Mouse (Mus musculus): ENCODE results near the gene Nrarp. TPM values are rescaled to one million over a fixed set of nuclear protein-coding genes. Genes with fewer than 3 reads are reported as not detected.
A peak's percentile ranks its signal among the peaks of the same experiment; 100 is the strongest.

Nrarp gene
- polyA plus RNA-seq, 1 experiment from 2014 or later: 63.9 TPM

DNA sequence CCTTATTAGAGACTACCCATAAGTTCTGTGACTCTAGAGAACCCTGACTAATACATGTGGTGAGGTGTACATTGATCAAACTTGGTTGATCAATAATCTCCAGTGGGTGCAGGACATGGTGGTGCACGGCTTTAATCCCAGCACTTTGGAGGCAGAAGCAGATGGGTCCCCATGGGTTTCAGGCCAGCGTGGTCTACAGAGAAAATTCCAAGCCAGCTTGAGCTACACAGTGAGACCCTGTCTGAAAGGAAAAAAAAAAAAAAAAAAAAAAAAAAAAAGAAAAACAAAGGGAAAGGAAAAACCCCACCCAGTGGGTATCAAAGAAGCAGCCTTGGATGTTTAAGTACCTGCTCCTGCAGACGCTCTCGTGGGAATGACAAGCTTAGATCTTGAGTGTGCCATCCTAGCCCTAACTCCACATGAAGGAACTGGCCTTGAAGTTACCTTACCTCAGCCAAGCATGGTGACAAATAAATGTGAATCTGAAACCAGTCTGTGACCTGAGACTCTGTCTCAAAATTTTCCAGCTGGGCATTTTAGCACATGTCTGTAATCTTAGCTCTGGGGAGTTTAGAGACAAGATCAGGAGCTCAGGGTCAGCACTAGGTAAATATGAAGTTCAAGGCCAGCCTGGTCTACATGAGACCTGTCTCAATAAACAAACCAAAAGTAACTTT, 29.1 kb upstream of the Nrarp start:
- 74% methylated on average over 4 of the region's 4 CpGs for WGBS
- Histone ChIP-seq H3K27ac (ENCODE audit: low read depth, low read length) (no peak overlapping the region), H3K9me3 (ENCODE audit: control insufficient read depth, low read length) (no peaks in the 10 kb centered on the region), H3K4me2 (no peak overlapping the region), H3K4me3 (ENCODE audit: low read depth, low read length) (no peak overlapping the region), H3K4me1 (ENCODE audit: control insufficient read depth, insufficient read depth, low read length) (no peaks in the 10 kb centered on the region), H3K9ac (ENCODE audit: low read length) (no peak overlapping the region), H3K27me3 (ENCODE audit: control insufficient read depth, insufficient read depth, low read length) (no peaks in the 10 kb centered on the region), H3K36me3 (ENCODE audit: control insufficient read depth, insufficient read depth, low read length) (no peaks in the 10 kb centered on the region)
- ATAC-seq (ENCODE audit: low FRiP score): no peak
- no peak for DNase-seq (ENCODE audit: low spot score, missing footprints)

DNA sequence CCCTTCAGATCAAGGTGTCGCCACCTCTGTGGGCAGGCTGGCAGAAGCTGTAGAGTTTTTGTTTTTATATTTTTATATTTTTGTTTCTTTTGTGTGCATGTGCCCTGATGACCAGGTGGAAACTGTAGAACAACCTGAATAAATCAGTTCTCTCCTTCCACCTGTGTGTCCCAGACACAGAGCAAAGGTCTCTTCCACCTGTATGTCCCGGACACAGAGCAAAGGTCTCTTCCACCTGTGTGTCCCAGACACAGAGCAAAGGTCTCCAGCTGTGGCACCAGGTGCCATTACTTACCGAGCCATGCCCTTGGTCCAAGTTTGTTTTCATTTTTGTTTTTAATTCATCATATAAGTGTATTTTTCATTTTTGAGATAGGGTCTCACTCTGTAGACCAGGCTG, 24.4 kb upstream of the Nrarp start:
- Histone ChIP-seq H3K36me3 (ENCODE audit: control insufficient read depth, insufficient read depth, low read length) (no peaks in the 10 kb centered on the region), H3K9ac (ENCODE audit: low read length) (no peak overlapping the region), H3K4me2 (no peak overlapping the region), H3K27ac (ENCODE audit: low read depth, low read length) (no peak overlapping the region), H3K9me3 (ENCODE audit: control insufficient read depth, low read length) (no peaks in the 10 kb centered on the region), H3K4me1 (ENCODE audit: control insufficient read depth, insufficient read depth, low read length) (no peaks in the 10 kb centered on the region), H3K27me3 (ENCODE audit: control insufficient read depth, insufficient read depth, low read length) (no peaks in the 10 kb centered on the region), H3K4me3 (ENCODE audit: low read depth, low read length) (no peak overlapping the region)
- 85% methylated on average over 3 of the region's 3 CpGs for WGBS
- ATAC-seq (ENCODE audit: low FRiP score): no peak
- DNase-seq (ENCODE audit: low spot score, missing footprints): no peak

DNA sequence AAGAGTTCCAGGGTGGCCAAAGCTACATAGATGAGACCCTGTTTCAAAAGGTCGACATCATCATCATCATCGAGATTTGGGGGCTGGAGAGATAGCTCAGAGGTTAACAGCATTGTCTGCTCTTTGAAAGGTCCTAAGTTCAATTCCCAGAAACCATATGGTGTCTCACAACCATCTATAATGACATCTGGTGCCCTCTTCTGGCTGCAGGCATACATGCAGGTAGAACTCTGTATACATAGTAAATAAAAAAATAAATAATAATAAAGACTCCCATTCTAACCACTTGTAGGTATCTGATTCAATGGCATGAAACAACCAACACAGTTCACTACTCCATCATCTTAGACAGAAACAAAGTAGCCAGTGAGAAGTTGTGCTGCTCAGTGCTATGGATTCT, 23.6 kb upstream of the Nrarp start:
- H3K9me3 ChIP-seq (ENCODE audit: control insufficient read depth, low read length): no peaks in the 10 kb centered on the region
- 48% methylated on average over 2 of the region's 2 CpGs for WGBS
- H3K27ac ChIP-seq (ENCODE audit: low read depth, low read length): no peak overlapping the region
- H3K9ac ChIP-seq (ENCODE audit: low read length): no peak overlapping the region
- H3K36me3 ChIP-seq (ENCODE audit: control insufficient read depth, insufficient read depth, low read length): no peaks in the 10 kb centered on the region
- DNase-seq (ENCODE audit: low spot score, missing footprints) (no peak), ATAC-seq (ENCODE audit: low FRiP score) (no peak)
- no peaks in the 10 kb centered on the region for H3K4me1 ChIP-seq (ENCODE audit: control insufficient read depth, insufficient read depth, low read length)
- H3K27me3 ChIP-seq (ENCODE audit: control insufficient read depth, insufficient read depth, low read length): no peaks in the 10 kb centered on the region
- no peak overlapping the region for H3K4me3 ChIP-seq (ENCODE audit: low read depth, low read length)
- no peak overlapping the region for H3K4me2 ChIP-seq

DNA sequence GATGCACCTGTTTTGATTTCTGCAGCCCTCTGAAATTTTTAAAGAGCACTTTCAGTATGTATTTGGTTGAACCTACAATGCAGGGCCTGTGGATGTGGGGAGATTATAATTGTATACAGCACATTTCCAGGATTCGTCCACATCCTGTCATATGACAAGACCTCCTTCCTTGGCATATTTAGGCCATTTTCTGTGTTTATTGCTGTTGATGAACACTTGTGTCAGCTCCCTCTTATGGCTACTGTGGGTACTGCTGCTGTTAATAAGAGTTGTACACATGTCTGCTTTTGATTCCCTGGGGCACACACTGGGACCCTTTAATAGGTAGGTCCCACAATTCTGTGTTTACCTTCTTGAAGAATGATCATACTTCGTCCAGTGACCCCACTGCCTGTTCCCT, 22.9 kb upstream of the Nrarp start:
- whole genome bisulfite sequencing: 49% methylated on average over 2 of the region's 2 CpGs
- H3K36me3 ChIP-seq (ENCODE audit: control insufficient read depth, insufficient read depth, low read length): no peaks in the 10 kb centered on the region

DNA sequence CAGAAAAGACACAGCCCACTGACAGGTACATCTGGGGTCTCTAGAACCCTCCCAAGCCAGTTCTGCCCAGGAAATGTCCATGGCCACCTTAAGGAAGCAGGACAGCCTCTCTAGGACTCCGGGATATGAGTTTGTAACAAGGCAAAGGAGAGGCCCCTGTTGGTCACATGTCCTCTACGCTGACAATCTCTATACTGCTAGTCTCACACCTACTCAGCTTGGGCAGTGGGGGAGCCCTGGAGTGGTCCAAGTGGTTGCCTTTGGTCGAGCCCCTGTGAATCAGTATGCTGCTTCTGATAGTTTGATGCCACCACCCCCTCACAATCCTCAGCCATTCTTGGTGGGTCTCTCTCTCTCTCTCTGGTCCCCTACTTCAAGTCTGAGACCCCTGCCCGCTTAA, 13.1 kb upstream of the Nrarp start:
- peaks cover 48% of the 10 kb centered on the region for H3K4me1 ChIP-seq (ENCODE audit: control insufficient read depth, insufficient read depth, low read length)
- no peaks in the 10 kb centered on the region for H3K9me3 ChIP-seq (ENCODE audit: control insufficient read depth, low read length)
- H3K4me3 ChIP-seq (ENCODE audit: low read depth, low read length): peak overlapping the region; percentile 32
- WGBS: 13% methylated on average over 4 of the region's 4 CpGs
- ATAC-seq (ENCODE audit: low FRiP score): peak; percentile 38
- H3K9ac ChIP-seq (ENCODE audit: low read length): peak overlapping the region; percentile 64
- peak; percentile 91 for DNase-seq (ENCODE audit: low spot score, missing footprints)
- H3K27me3 ChIP-seq (ENCODE audit: control insufficient read depth, insufficient read depth, low read length): no peaks in the 10 kb centered on the region
- H3K36me3 ChIP-seq (ENCODE audit: control insufficient read depth, insufficient read depth, low read length): no peaks in the 10 kb centered on the region
- H3K4me2 ChIP-seq: peak overlapping the region; percentile 64
- peak overlapping the region; percentile 91 for H3K27ac ChIP-seq (ENCODE audit: low read depth, low read length)

More for the DNA sequence above, 22.9 kb upstream of the Nrarp start:
- Histone ChIP-seq H3K4me2 (no peak overlapping the region), H3K4me1 (ENCODE audit: control insufficient read depth, insufficient read depth, low read length) (no peaks in the 10 kb centered on the region), H3K9ac (ENCODE audit: low read length) (no peak overlapping the region), H3K27me3 (ENCODE audit: control insufficient read depth, insufficient read depth, low read length) (no peaks in the 10 kb centered on the region), H3K4me3 (ENCODE audit: low read depth, low read length) (no peak overlapping the region), H3K9me3 (ENCODE audit: control insufficient read depth, low read length) (no peaks in the 10 kb centered on the region), H3K27ac (ENCODE audit: low read depth, low read length) (no peak overlapping the region)
- DNase-seq (ENCODE audit: low spot score, missing footprints) (peak; percentile 91), ATAC-seq (ENCODE audit: low FRiP score) (no peak)

DNA sequence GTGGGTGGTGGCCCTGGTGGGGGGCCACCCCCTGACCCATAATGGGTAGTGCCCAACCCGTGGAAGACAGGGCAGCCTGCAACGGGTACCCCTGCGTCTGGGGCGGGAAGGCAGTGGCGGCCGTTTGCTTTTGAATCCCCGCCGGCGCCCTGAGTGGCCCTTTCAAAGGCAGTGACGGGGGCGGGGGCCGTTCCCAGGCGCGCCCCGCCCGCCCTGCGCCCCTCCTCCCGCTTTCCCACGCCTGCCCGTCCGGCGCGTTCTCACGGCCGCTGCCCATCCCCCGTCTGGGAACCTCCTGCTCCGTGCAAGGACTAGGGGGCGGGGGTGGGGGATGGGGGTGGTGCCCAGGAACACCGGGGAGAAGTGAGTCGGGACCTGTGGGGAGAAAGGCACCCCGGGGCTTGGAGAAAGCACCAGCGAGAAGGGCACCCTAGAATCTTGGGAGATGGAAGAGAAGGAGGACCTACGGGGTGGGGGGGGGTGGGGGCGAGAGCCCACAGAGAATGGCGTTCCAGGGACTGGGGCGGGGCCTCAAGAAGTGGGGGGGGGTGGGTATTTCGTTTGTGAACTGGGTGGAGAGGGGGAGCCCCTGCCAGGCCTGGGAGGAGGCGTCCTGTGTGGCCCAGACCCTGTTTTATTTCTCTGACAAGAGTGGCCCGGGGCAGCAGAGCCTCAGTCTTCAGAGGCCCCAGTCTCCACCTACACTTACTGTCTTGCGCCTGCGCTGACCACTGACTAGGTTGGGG, 12.5 kb upstream of the Nrarp start:
- peak overlapping the region; percentile 64 for H3K9ac ChIP-seq (ENCODE audit: low read length)
- H3K4me2 ChIP-seq: peak overlapping the region; percentile 64
- H3K9me3 ChIP-seq (ENCODE audit: control insufficient read depth, low read length): no peaks in the 10 kb centered on the region
- H3K27me3 ChIP-seq (ENCODE audit: control insufficient read depth, insufficient read depth, low read length): no peaks in the 10 kb centered on the region
- peaks cover 46% of the 10 kb centered on the region for H3K4me1 ChIP-seq (ENCODE audit: control insufficient read depth, insufficient read depth, low read length)
- DNase-seq (ENCODE audit: low spot score, missing footprints) (peak; percentile 97), ATAC-seq (ENCODE audit: low FRiP score) (peak; percentile 88)
- H3K27ac ChIP-seq (ENCODE audit: low read depth, low read length): peak overlapping the region; percentile 91
- peak overlapping the region; percentile 32 for H3K4me3 ChIP-seq (ENCODE audit: low read depth, low read length)
- WGBS: 0% methylated on average over 29 of the region's 41 CpGs
- no peaks in the 10 kb centered on the region for H3K36me3 ChIP-seq (ENCODE audit: control insufficient read depth, insufficient read depth, low read length)

DNA sequence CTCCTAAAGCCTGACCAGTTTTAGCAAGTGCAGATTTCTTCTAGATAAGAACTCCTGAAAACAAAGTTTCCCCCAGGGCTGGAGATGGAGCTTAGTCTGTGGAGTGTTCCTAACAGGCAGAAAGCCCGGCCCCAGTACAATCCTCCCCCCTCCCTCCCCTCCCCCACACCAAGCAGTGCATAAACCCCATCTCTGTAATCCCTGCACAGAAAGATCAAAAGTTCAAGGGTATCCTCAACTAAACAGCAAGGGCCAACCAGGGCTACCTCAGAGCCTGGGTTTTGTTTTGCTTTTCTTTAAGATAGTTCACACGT, 11.9 kb upstream of the Nrarp start:
- peak overlapping the region; percentile 91 for H3K27ac ChIP-seq (ENCODE audit: low read depth, low read length)
- H3K9me3 ChIP-seq (ENCODE audit: control insufficient read depth, low read length): no peaks in the 10 kb centered on the region
- no peaks in the 10 kb centered on the region for H3K36me3 ChIP-seq (ENCODE audit: control insufficient read depth, insufficient read depth, low read length)
- DNase-seq (ENCODE audit: low spot score, missing footprints): peak; percentile 96
- ATAC-seq (ENCODE audit: low FRiP score): peak; percentile 52; the same call in 1 of the 2 replicates
- H3K4me3 ChIP-seq (ENCODE audit: low read depth, low read length): peak overlapping the region; percentile 32; the same call in 1 of the 2 replicates
- 6% methylated on average over 2 of the region's 2 CpGs for WGBS
- H3K4me1 ChIP-seq (ENCODE audit: control insufficient read depth, insufficient read depth, low read length): peaks cover 41% of the 10 kb centered on the region
- peak overlapping the region; percentile 64 for H3K9ac ChIP-seq (ENCODE audit: low read length)
- no peaks in the 10 kb centered on the region for H3K27me3 ChIP-seq (ENCODE audit: control insufficient read depth, insufficient read depth, low read length)
- H3K4me2 ChIP-seq: peak overlapping the region; percentile 64

DNA sequence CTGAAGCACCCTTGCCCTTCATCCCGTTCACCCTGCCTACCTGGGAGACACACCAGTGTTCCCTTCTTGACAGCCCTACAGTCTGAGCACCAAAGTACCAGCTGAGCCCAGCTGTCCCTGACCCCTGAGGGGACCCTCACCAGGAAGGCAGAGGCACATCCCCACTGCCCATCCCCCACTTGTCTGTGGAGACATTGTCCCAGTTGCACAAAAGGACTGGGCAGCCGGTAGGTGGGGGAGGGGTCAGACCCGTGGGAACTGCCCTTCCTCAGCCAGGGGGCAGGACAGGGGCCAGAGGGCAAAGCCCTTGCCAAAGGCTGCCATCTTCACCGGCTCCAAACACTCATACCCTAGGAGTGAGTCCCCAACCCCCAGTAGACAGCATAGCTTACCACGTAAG, 10.8 kb upstream of the Nrarp start:
- no peaks in the 10 kb centered on the region for H3K9me3 ChIP-seq (ENCODE audit: control insufficient read depth, low read length)
- DNase-seq (ENCODE audit: low spot score, missing footprints) (peak; percentile 94), ATAC-seq (ENCODE audit: low FRiP score) (no peak)
- peaks cover 36% of the 10 kb centered on the region for H3K4me1 ChIP-seq (ENCODE audit: control insufficient read depth, insufficient read depth, low read length)
- H3K36me3 ChIP-seq (ENCODE audit: control insufficient read depth, insufficient read depth, low read length): no peaks in the 10 kb centered on the region
- peak overlapping the region; percentile 30; the same call in 1 of the 2 replicates for H3K9ac ChIP-seq (ENCODE audit: low read length)
- H3K4me3 ChIP-seq (ENCODE audit: low read depth, low read length): no peak overlapping the region
- 13% methylated on average over 5 of the region's 5 CpGs for WGBS
- H3K27me3 ChIP-seq (ENCODE audit: control insufficient read depth, insufficient read depth, low read length): no peaks in the 10 kb centered on the region
- peak overlapping the region; percentile 30 for H3K4me2 ChIP-seq
- peak overlapping the region; percentile 91 for H3K27ac ChIP-seq (ENCODE audit: low read depth, low read length)

DNA sequence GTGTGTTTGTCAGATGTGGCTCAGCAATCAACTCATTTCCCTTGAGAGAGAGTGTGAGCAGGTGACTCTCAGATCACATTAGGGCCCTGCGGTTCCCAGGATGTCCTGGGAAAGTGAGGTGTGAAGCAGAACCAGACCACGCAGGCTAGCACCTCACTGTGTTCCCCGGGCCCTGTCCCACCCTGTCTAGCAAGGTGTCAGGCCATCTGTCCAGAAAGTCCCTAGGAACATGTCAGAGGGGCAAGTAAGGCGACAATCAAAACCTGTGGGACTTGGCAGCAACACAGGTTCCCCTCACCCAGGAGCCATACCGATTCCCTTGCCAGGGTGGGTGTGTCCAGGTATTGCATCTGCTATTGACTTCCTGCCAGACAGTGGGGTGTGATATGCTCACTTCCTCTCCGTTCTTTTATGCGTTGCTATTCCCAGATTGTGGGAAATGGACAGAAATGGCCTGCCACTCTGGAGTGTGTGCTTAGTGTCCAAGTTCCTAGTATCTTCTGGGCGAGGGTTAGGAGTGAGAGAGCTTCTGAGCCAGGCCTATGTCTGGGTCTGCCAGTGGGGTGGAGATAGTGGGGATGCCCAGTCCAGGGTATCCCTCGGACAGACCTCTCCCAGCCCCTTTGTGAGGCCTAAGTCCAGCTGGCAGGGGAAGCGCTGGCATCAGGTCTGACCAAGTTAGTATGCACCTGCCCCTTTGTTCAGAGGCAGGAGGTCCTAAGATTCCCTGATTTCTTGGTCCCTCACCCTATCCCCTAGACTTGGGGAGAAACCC, 10.0 kb upstream of the Nrarp start:
- ATAC-seq (ENCODE audit: low FRiP score) (no peak), DNase-seq (ENCODE audit: low spot score, missing footprints) (peak; percentile 87)
- H3K9ac ChIP-seq (ENCODE audit: low read length): no peak overlapping the region
- WGBS: 76% methylated on average over 10 of the region's 10 CpGs
- H3K9me3 ChIP-seq (ENCODE audit: control insufficient read depth, low read length): no peaks in the 10 kb centered on the region
- H3K4me3 ChIP-seq (ENCODE audit: low read depth, low read length): no peak overlapping the region
- H3K4me2 ChIP-seq: no peak overlapping the region
- peaks cover 43% of the 10 kb centered on the region for H3K4me1 ChIP-seq (ENCODE audit: control insufficient read depth, insufficient read depth, low read length)
- H3K27me3 ChIP-seq (ENCODE audit: control insufficient read depth, insufficient read depth, low read length): no peaks in the 10 kb centered on the region
- no peaks in the 10 kb centered on the region for H3K36me3 ChIP-seq (ENCODE audit: control insufficient read depth, insufficient read depth, low read length)
- H3K27ac ChIP-seq (ENCODE audit: low read depth, low read length): peak overlapping the region; percentile 91
